Mouse (Mus musculus) gastrocnemius, adult 2 months (tissue): ENCODE data around the gene Syt5. TPM values are rescaled to one million over a fixed set of nuclear protein-coding genes. Genes with fewer than 3 reads are reported as not detected.
"Not testable (repeated sequence)": the region's sequence is repeated elsewhere in the genome, so short reads cannot be mapped to it uniquely, and the experiment has no call there.

Source experiments
- DNase-seq: peaks from one replicate; pipeline ENCODE4 v3.0.0; 2022
- H3K27ac ChIP-seq: fragments of 200-600 bp; 2 replicates; pipeline ENCODE4 v1.8.1; 2022; ENCODE audit warnings: mild to moderate bottlenecking
- H3K4me3 ChIP-seq: fragments of 200-600 bp; 2 replicates; pipeline ENCODE4 v1.8.1; 2022; ENCODE audit warnings: mild to moderate bottlenecking, moderate library complexity
- CTCF ChIP-seq: fragments of 200-600 bp; IDR thresholded peaks from 2 replicates; pipeline ENCODE4 v1.8.1; 2022; ENCODE audit warnings: antibody characterized with exemption, mild to moderate bottlenecking, moderate library complexity
- intact Hi-C: fragments of 180-260 bp; cut with DNase I; formaldehyde crosslinking; loops from one replicate; pipeline ENCODE4 v1.15.1; 2025
- total RNA-seq, 2 experiments: library from RNA; stranded (reverse); gene quantifications; 2 replicates each; pipeline ENCODE4 v1.2.3; 2021

The Syt5 gene
- total RNA-seq, 2 experiments from 2014 or later, result not detected

- peak; percentile 81 for DNase-seq
- TF ChIP-seq CTCF, result no peak
- intact Hi-C loops, result no loop called here
- H3K4me3 ChIP-seq, result peak within 1 kb of the TSS; percentile 69
- no peak within 1 kb of the TSS for H3K27ac ChIP-seq
Observed at GRCm38 (mm10) chr7:4532005-4532729, 15.2 kb downstream of the Syt5 start, which contains the start of gene Dnaaf3. Gene Dnaaf3, minus strand, starts transcription at chr7:4532453.

GRCm38 (mm10) chr7:4530166-4530565 is 17.2 kb downstream of the Syt5 start:
- DNase-seq, H3K4me3 ChIP-seq, intact Hi-C loops, H3K27ac ChIP-seq: not testable (repeated sequence)

GRCm38 (mm10) chr7:4527302-4527689 is 20.0 kb downstream of the Syt5 start:
- intact Hi-C loops, result no loop called here

GRCm38 (mm10) chr7:4526341-4527301 is 20.7 kb downstream of the Syt5 start:
- peak; percentile 79 for DNase-seq
- H3K4me3 ChIP-seq, result peak overlapping the region; percentile 62
- intact Hi-C loops, result no loop called here
- H3K27ac ChIP-seq, result peak overlapping the region; percentile 72
- TF ChIP-seq CTCF, result peak; percentile 63

More at GRCm38 (mm10) chr7:4527302-4527689, 20.0 kb downstream of the Syt5 start:
- DNase-seq, result no peak
- no peak overlapping the region for H3K27ac ChIP-seq
- no peak overlapping the region for H3K4me3 ChIP-seq
- TF ChIP-seq CTCF, result no peak

GRCm38 (mm10) chr7:4524212-4524922 is 23.0 kb downstream of the Syt5 start, which contains the start of gene Tnni3:
Gene Tnni3, minus strand, starts transcription at chr7:4524229.
- intact Hi-C loops, H3K27ac ChIP-seq, DNase-seq, H3K4me3 ChIP-seq: not testable (repeated sequence)
- peak; percentile 69 for TF ChIP-seq CTCF

- no peak for TF ChIP-seq CTCF
- Histone ChIP-seq H3K4me3 (no peak overlapping the region), H3K27ac (no peak overlapping the region)
- no peak for DNase-seq
- intact Hi-C loops, result no loop called here
Observed at GRCm38 (mm10) chr7:4523205-4524130, 23.9 kb downstream of the Syt5 start.

- no peak for DNase-seq
- no peak for TF ChIP-seq CTCF
- no peak overlapping the region for H3K4me3 ChIP-seq
- intact Hi-C loops, result no loop called here
- H3K27ac ChIP-seq, result no peak overlapping the region
Observed at GRCm38 (mm10) chr7:4522292-4522691, 25.0 kb downstream of the Syt5 start.

- no peak for TF ChIP-seq CTCF
- intact Hi-C loops, result no loop called here
- Histone ChIP-seq H3K27ac (no peak overlapping the region), H3K4me3 (peak overlapping the region; percentile 48)
- no peak for DNase-seq
Observed at GRCm38 (mm10) chr7:4521231-4522003, 25.9 kb downstream of the Syt5 start.

- no peak for TF ChIP-seq CTCF
- Histone ChIP-seq H3K27ac (no peak overlapping the region), H3K4me3 (no peak overlapping the region)
- intact Hi-C loops, result no loop called here
- DNase-seq, result no peak
Observed at GRCm38 (mm10) chr7:4518487-4518886, 28.9 kb downstream of the Syt5 start.

- H3K27ac ChIP-seq, result peak within 1 kb of the TSS; percentile 24; the same call in 1 of the 2 replicates
- no peak within 1 kb of the TSS; the same call in 1 of the 2 replicates for H3K4me3 ChIP-seq
- no peak for TF ChIP-seq CTCF
- DNase-seq, result no peak
- intact Hi-C loops, result no loop called here
Observed at GRCm38 (mm10) chr7:4516332-4517050, 30.9 kb downstream of the Syt5 start, which contains the start of gene Tnnt1. Gene Tnnt1, minus strand, starts transcription at chr7:4516382.
